ENCODE assay signal across 25 mouse cellular contexts in genomic region chr8:95223969-95224368, GRCm38 (mm10).
"Had no signal": no experiment of that assay in that cellular context is flagged by ENCODE, and none has a peak within 500 bp of the region (broad histone marks: within the 10 kb centered on the region; RNA-seq: fewer than 3 reads in every experiment).

No protein-coding gene starts in this region.

- H3K4me1 ChIP-seq: hindbrain, embryonic 15.5 days had no signal

- H3K4me2 ChIP-seq: heart, embryonic 11.5 days; heart, embryonic 13.5 days; heart, embryonic 15.5 days; hindbrain, embryonic 13.5 days; hindbrain, embryonic 15.5 days; kidney, embryonic 15.5 days; limb, embryonic 12.5 days; liver, embryonic 11.5 days had no signal

- ATAC-seq: hindbrain, postnatal 0 days; intestine, embryonic 16.5 days had no signal

- H3K4me3 ChIP-seq: heart, adult 2 months; heart, embryonic 13.5 days; heart, embryonic 15.5 days; hindbrain, embryonic 13.5 days; hindbrain, embryonic 15.5 days; kidney, embryonic 15.5 days; left cerebral cortex, adult 2 months; limb, embryonic 10.5 days; limb, embryonic 12.5 days had no signal

- H3K27ac ChIP-seq: heart, adult 2 months; heart, embryonic 13.5 days; heart, embryonic 15.5 days; hindbrain, embryonic 13.5 days; hindbrain, embryonic 15.5 days; hindbrain, postnatal 0 days; kidney, embryonic 15.5 days; kidney, postnatal 0 days; left cerebral cortex, adult 2 months; limb, embryonic 10.5 days; limb, embryonic 12.5 days had no signal

- H3K9me3 ChIP-seq: heart, embryonic 13.5 days; heart, embryonic 15.5 days; hindbrain, embryonic 13.5 days; hindbrain, embryonic 15.5 days; kidney, embryonic 15.5 days; limb, embryonic 10.5 days; limb, embryonic 12.5 days had no signal

- H3K27me3 ChIP-seq: heart, embryonic 13.5 days; heart, embryonic 15.5 days; hindbrain, embryonic 13.5 days; hindbrain, embryonic 15.5 days; kidney, embryonic 15.5 days; limb, embryonic 12.5 days had no signal

- H3K36me3 ChIP-seq: heart, embryonic 13.5 days; heart, embryonic 15.5 days; hindbrain, embryonic 13.5 days; hindbrain, embryonic 15.5 days; kidney, embryonic 15.5 days; limb, embryonic 10.5 days; limb, embryonic 12.5 days had no signal

- DNase-seq: gastrocnemius, postnatal 14 days; gastrocnemius, postnatal 36 days; heart, adult 11 months; heart, adult 2 months; heart, postnatal 14 days; heart, postnatal 36 days; kidney, adult 11 months; kidney, adult 2 months; kidney, adult 9 months; kidney, postnatal 14 days; kidney, postnatal 36 days; liver had no signal

- H3K9ac ChIP-seq: heart, embryonic 13.5 days; heart, embryonic 15.5 days; hindbrain, embryonic 13.5 days; hindbrain, embryonic 15.5 days; kidney, embryonic 15.5 days; limb, embryonic 12.5 days had no signal
